In the genomic region with DNA sequence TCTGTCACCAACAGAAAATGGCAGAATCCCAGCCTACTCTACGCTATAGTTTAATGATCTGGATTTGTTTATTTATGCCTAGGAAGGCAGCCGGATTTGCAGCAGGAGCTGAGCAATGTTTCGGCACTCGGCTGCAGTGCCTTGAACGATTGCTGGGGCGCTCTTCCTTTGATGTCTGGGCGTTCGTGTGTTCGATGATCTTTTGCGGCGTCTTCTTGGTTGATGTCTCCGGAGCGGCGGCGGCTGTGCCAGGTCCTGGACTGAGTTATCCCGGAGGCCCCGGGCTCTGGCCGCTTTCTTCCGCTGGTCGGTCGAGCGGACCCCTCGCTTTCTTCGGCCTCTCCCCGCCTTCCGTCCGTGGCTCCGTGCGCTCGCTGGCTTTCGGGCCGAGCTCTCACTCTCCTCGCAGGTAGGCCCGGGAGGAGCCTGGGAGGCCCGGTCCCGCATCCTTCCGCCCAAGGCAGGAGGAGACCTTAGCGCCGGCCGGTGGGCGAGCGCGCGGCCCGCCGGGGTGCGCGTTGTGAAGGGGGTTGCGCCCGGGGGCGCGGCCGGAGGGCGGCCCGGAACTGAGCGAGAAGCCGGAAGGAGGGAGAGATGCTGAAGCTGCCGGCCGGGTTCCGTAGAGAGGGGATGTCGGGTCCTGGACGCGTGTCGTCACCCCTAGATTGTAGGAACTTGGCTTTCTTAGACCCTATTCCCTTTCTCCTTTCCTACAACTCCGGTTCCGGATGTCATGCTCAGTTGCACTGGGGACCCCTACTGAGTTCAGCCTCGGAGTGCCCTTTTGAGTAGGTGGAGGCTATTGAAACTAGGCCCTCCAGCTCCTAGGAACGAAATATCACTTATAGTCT, we compare ENCODE assay signal across 8 mouse cellular contexts. TPM values are rescaled to one million over a fixed set of nuclear protein-coding genes. Genes with fewer than 3 reads are reported as not detected.
DNase-seq lines count a peak whose midpoint lies in the region; ATAC-seq and TF ChIP-seq lines count a peak whose summit lies in the region.

Gene Ambra1, plus strand, starts transcription at position 164 of the 851 bp plus-strand sequence.

- peak; percentile 71; the same call in 1 of the 2 replicates for TF ChIP-seq POLR2A in lung, adult 2 months (IDR thresholded peaks at IDR 0.05; ENCODE audit: borderline replicate concordance, extremely low read depth, low read depth, low read length)

- ATAC-seq in forebrain, embryonic 15.5 days (replicated peaks) = peak; percentile 92
- peak; percentile 98 for ATAC-seq in neutrophil, adult 5-6 weeks (ENCODE audit: extremely low read depth, insufficient number of reproducible peaks, low FRiP score, poor library complexity, severe bottlenecking)

- H3K9me3 ChIP-seq in forebrain, embryonic 15.5 days = no peaks in the 10 kb centered on the region

- H3K4me2 ChIP-seq in forebrain, embryonic 15.5 days (replicated peaks) = peak within 1 kb of the TSS; percentile 65

- H3K36me3 ChIP-seq in forebrain, embryonic 15.5 days = no peaks in the 10 kb centered on the region

- intact Hi-C loops in heart, postnatal 25 days (cut with DNase I) = loop anchor here (2.0 kb wide), 1 partner anchor 19 kb away; the partner anchor contains the start of genes Atg13 and Harbi1

- TF ChIP-seq CTCF in lung, adult 2 months (IDR thresholded peaks at IDR 0.05; ENCODE audit: insufficient read depth, low read length) = no peak

- WGBS in forebrain, embryonic 15.5 days = under 1% methylated on average over 67 of the region's 68 CpGs
- under 1% methylated on average over 67 of the region's 68 CpGs for WGBS in lung, adult 2 months

- H3K4me1 ChIP-seq in forebrain, embryonic 15.5 days = peaks cover 9% of the 10 kb centered on the region
- no peaks in the 10 kb centered on the region; the same call in 1 of the 2 replicates for H3K4me1 ChIP-seq in lung, adult 2 months (ENCODE audit: control insufficient read depth, insufficient read depth, low read length)

- H3K27ac ChIP-seq in forebrain, embryonic 15.5 days (replicated peaks) = peak within 1 kb of the TSS; percentile 87

- H3K4me3 ChIP-seq in forebrain, embryonic 15.5 days = peak within 1 kb of the TSS; percentile 87
- H3K4me3 ChIP-seq in lung, adult 2 months (replicated peaks; ENCODE audit: extremely low read depth, low read depth, low read length) = peak within 1 kb of the TSS; percentile 78

- H3K27me3 ChIP-seq in forebrain, embryonic 15.5 days = no peaks in the 10 kb centered on the region

- peak within 1 kb of the TSS; percentile 89 for H3K9ac ChIP-seq in forebrain, embryonic 15.5 days (replicated peaks)

- peak; percentile 96 for DNase-seq in ES-CJ7 (ENCODE audit: low read depth, low spot score)
- DNase-seq in cerebellum, adult 11 months = peak; percentile 84
- peak; percentile 67 for DNase-seq in heart, postnatal 25 days (ENCODE audit: low spot score)
- DNase-seq in layer of hippocampus, adult 18-20 months (ENCODE audit: low spot score in 2 of 2) = peak; percentile 82 to 93
- DNase-seq in lung, adult 2 months = peak; percentile 74
- DNase-seq in thymus, adult 18-20 months = peak; percentile 70 to 73

RNA-seq across cellular contexts. Expression of gene Ambra1, which starts in this region (rescaled TPM):
- polyA plus RNA-seq in forebrain, embryonic 15.5 days (2015; fragmentation: Nextera tagmentation; extraction: Ambion mirVana) = 20.0 and 21.8 TPM in 2 replicates
- total RNA-seq in heart, postnatal 25 days (2021) = 10 to 100 TPM; 14.5 to 16.8 TPM
- total RNA-seq in layer of hippocampus, adult 18-20 months (2021) = 10 to 100 TPM; 51.1 to 52.3 TPM
- 16.6 and 20.0 TPM in 2 replicates for polyA plus RNA-seq in lung, adult 2 months (2012; rRNA removed)
- total RNA-seq in neutrophil, adult 5-6 weeks (2017) = 41.9 and 42.8 TPM in 2 replicates

Comparison
In these comparisons a context has a peak if more than half of its experiments do, and no peak if none do; other contexts are left out.
1. Peak in every context shown above with its lines: DNase-seq, ATAC-seq, H3K4me3 ChIP-seq and H3K27ac ChIP-seq.